Mouse (Mus musculus): ENCODE data around the gene Tmem117.

- no peak for TF ChIP-seq POLR2A (IDR thresholded peaks at IDR 0.05; ENCODE audit: control insufficient read depth, extremely low read depth, insufficient read depth, low read length, poor library complexity)
- TF ChIP-seq CTCF (IDR thresholded peaks at IDR 0.05; ENCODE audit: borderline replicate concordance, control insufficient read depth, extremely low read depth, insufficient read depth, low read length, poor library complexity) = no peak
Observed at GRCm38 (mm10) chr15:94770832-94771578, 142.0 kb downstream of the Tmem117 start.
